Mouse (Mus musculus) erythroblast, embryonic 14.5 days (primary cell): ENCODE results near the gene Sinhcaf.

Experiments
- GATA1 ChIP-seq: IDR thresholded peaks from 2 replicates; pipeline ENCODE4 v1.6.1; 2012; ENCODE audit warnings: low read length, inconsistent platforms, mixed read lengths
- TAL1 ChIP-seq: IDR thresholded peaks from 3 replicates; pipeline ENCODE4 v1.6.1; 2012; ENCODE audit warnings: low read length, inconsistent platforms, mixed read lengths

DNA sequence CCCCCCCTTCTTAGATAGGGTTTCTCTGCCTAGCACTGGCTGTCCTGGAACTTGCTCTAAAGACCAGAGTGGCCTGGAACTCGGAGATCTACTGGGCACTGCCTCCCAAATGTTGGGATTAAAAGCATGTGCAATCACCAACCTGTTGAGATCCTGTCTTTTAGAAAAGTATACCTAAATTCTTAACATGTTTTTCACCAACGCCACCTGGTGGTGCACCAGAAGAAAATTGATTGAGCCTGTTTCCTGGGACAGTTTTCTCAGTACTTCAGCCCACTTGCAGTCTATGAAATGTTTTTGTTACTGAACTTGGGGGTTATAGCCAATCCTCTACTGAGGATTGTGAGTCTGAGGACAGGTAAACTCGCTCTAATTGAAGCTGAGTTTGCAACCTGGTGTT is 29.4 kb downstream of the Sinhcaf start:
- no peak for TF ChIP-seq GATA1
- TF ChIP-seq TAL1, result no peak
